Mouse (Mus musculus): ENCODE measurements around the gene Cux1.

- TF ChIP-seq CTCF (conservative IDR thresholded peaks at IDR 0.05; ENCODE audit: insufficient read depth, insufficient read length, low read depth, low read length): no peak
- TF ChIP-seq POLR2A (IDR thresholded peaks at IDR 0.05; ENCODE audit: low read depth, low read length): no peak
These were observed 140.0 kb downstream of the Cux1 start for GRCm38 (mm10) chr5:136427121-136427771.
